Mouse (Mus musculus) thymus, postnatal 0 days (tissue): ENCODE data around the gene Ccser2. TPM values are rescaled to one million over a fixed set of nuclear protein-coding genes. Genes with fewer than 3 reads are reported as not detected.

Experiments
- DNase-seq: peaks from one replicate; pipeline ENCODE4 v3.0.0-alpha.2; 2015; ENCODE audit warnings: low spot score
- polyA plus RNA-seq: library from polyadenylated mRNA; unstranded; fragments of >200 nt; fragmentation: Nextera tagmentation; extraction: Ambion mirVana; gene quantifications from 2 replicates; pipeline ENCODE4 v1.2.1, GENCODE M21; 2015

Gene Ccser2
- polyA plus RNA-seq, 1 experiment from 2014 or later, result 31.0 TPM

GRCm38 (mm10) chr14:36942716-36943115, 25.9 kb downstream of the Ccser2 start:
- no peak for DNase-seq

- DNase-seq, result no peak
Observed at GRCm38 (mm10) chr14:36937941-36938340, 30.6 kb downstream of the Ccser2 start.

GRCm38 (mm10) chr14:36937080-36937878, 31.3 kb downstream of the Ccser2 start:
- peak; percentile 61 for DNase-seq

- no peak for DNase-seq
Observed at GRCm38 (mm10) chr14:36932638-36933382, 35.8 kb downstream of the Ccser2 start.

- DNase-seq, result no peak
Observed at GRCm38 (mm10) chr14:36932038-36932437, 36.5 kb downstream of the Ccser2 start.

- DNase-seq, result no peak
Observed at GRCm38 (mm10) chr14:36923383-36923782, 45.2 kb downstream of the Ccser2 start.

- DNase-seq, result no peak
Observed at GRCm38 (mm10) chr14:36921346-36922049, 47.1 kb downstream of the Ccser2 start.

GRCm38 (mm10) chr14:36919886-36920285, 48.7 kb downstream of the Ccser2 start:
- DNase-seq, result no peak

GRCm38 (mm10) chr14:36919146-36919545, 49.4 kb downstream of the Ccser2 start:
- no peak for DNase-seq

- no peak for DNase-seq
Observed at GRCm38 (mm10) chr14:36915203-36915602, 53.4 kb downstream of the Ccser2 start.

- DNase-seq, result no peak
Observed at GRCm38 (mm10) chr14:36914473-36915005, 54.0 kb downstream of the Ccser2 start.

- DNase-seq, result no peak
Observed at GRCm38 (mm10) chr14:36911738-36912137, 56.8 kb downstream of the Ccser2 start.

GRCm38 (mm10) chr14:36905809-36906522, 62.6 kb downstream of the Ccser2 start:
- DNase-seq, result no peak

- no peak for DNase-seq
Observed at GRCm38 (mm10) chr14:36904206-36904605, 64.4 kb downstream of the Ccser2 start.

- no peak for DNase-seq
Observed at GRCm38 (mm10) chr14:36900883-36901282, 67.7 kb downstream of the Ccser2 start.

GRCm38 (mm10) chr14:36894701-36895100, 73.9 kb downstream of the Ccser2 start:
- no peak for DNase-seq

- DNase-seq, result no peak
Observed at GRCm38 (mm10) chr14:36892762-36893358, 75.7 kb downstream of the Ccser2 start.

- DNase-seq, result no peak
Observed at GRCm38 (mm10) chr14:36890130-36890529, 78.4 kb downstream of the Ccser2 start.

GRCm38 (mm10) chr14:36885680-36886079, 82.9 kb downstream of the Ccser2 start:
- DNase-seq, result no peak

- no peak for DNase-seq
Observed at GRCm38 (mm10) chr14:36885117-36885516, 83.5 kb downstream of the Ccser2 start.

GRCm38 (mm10) chr14:36883576-36883975, 85.0 kb downstream of the Ccser2 start:
- DNase-seq, result no peak
